Mouse (Mus musculus) urinary bladder, postnatal 14 days (tissue): ENCODE data around the gene Asic2.

Source experiments
- DNase-seq: peaks from one replicate; pipeline ENCODE4 v3.0.0; 2021; ENCODE audit warnings: low spot score

The Asic2 gene

GRCm38 (mm10) chr11:80907820-80908219, 1060.4 kb downstream of the Asic2 start:
- DNase-seq, result no peak

- peak; percentile 65 for DNase-seq
These were observed 1061.8 kb downstream of the Asic2 start for GRCm38 (mm10) chr11:80906456-80906855.

- no peak for DNase-seq
These were observed 1063.7 kb downstream of the Asic2 start for GRCm38 (mm10) chr11:80904559-80904958.

- no peak for DNase-seq
These were observed 1064.8 kb downstream of the Asic2 start for GRCm38 (mm10) chr11:80903426-80903825.

GRCm38 (mm10) chr11:80902664-80903063, 1065.6 kb downstream of the Asic2 start:
- no peak for DNase-seq

- no peak for DNase-seq
These were observed 1067.7 kb downstream of the Asic2 start for GRCm38 (mm10) chr11:80900555-80900954.

- DNase-seq, result no peak
These were observed 1072.4 kb downstream of the Asic2 start for GRCm38 (mm10) chr11:80895853-80896252.

GRCm38 (mm10) chr11:80889336-80890063, 1078.8 kb downstream of the Asic2 start:
- no peak for DNase-seq

GRCm38 (mm10) chr11:80887021-80887420, 1081.2 kb downstream of the Asic2 start:
- DNase-seq, result no peak

- DNase-seq, result no peak
These were observed 1081.9 kb downstream of the Asic2 start for GRCm38 (mm10) chr11:80886365-80886764.

- DNase-seq, result no peak
These were observed 1083.6 kb downstream of the Asic2 start for GRCm38 (mm10) chr11:80884521-80885231.

- no peak for DNase-seq
These were observed 1085.9 kb downstream of the Asic2 start for GRCm38 (mm10) chr11:80882229-80882810.

- DNase-seq, result no peak
These were observed 1090.2 kb downstream of the Asic2 start for GRCm38 (mm10) chr11:80878026-80878425.

GRCm38 (mm10) chr11:80877131-80877651, 1091.1 kb downstream of the Asic2 start:
- peak; percentile 35 for DNase-seq

- DNase-seq, result peak; percentile 58
These were observed 1095.5 kb downstream of the Asic2 start for GRCm38 (mm10) chr11:80872509-80873474.

- DNase-seq, result no peak
These were observed 1100.2 kb downstream of the Asic2 start for GRCm38 (mm10) chr11:80868039-80868438.

- DNase-seq, result no peak
These were observed 1105.3 kb downstream of the Asic2 start for GRCm38 (mm10) chr11:80862941-80863340.

GRCm38 (mm10) chr11:80858065-80858464, 1110.2 kb downstream of the Asic2 start, which contains the start of gene Spaca3:
Spaca3 (plus strand) TSS chr11:80858365.
- no peak for DNase-seq

- no peak for DNase-seq
These were observed 1111.4 kb downstream of the Asic2 start for GRCm38 (mm10) chr11:80856827-80857226.

- DNase-seq, result no peak
These were observed 1113.3 kb downstream of the Asic2 start for GRCm38 (mm10) chr11:80854908-80855307.

- no peak for DNase-seq
These were observed 1113.8 kb downstream of the Asic2 start for GRCm38 (mm10) chr11:80854430-80854829.

GRCm38 (mm10) chr11:80853014-80853413, 1115.2 kb downstream of the Asic2 start:
- no peak for DNase-seq
